Mouse (Mus musculus): Measurements from ENCODE around the gene Ddr1. TPM values are rescaled to one million over a fixed set of nuclear protein-coding genes. Genes with fewer than 3 reads are reported as not detected.
A peak's percentile ranks its signal among the peaks of the same experiment; 100 is the strongest.
"Not testable (repeated sequence)": the region's sequence is repeated elsewhere in the genome, so short reads cannot be mapped to it uniquely, and the experiment has no call there.

Ddr1 gene
- polyA plus RNA-seq, 1 experiment from 2014 or later, result 89.1 TPM

DNA sequence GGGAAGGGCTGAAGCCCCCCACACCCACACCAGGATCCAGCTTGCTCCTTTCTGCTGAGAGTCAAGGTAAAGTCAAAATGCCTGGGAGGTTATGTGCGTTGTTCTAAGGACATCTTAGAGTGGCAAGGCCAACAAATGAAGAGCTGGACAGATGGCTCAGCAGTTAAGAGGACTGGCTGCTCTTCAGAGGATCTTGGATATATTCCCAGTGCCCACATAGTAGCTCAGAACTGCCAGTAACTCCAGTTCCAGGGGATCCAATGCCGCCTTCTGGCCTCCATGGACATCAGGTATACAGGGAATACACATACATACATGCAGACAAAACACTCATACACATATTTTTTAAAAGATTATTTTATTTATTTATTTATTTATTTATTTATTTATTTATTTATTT, 29.0 kb upstream of the Ddr1 start:
- Histone ChIP-seq H3K4me2 (ENCODE audit: low read length) (no peak overlapping the region), H3K27me3 (ENCODE audit: insufficient read depth, low read length) (no peaks in the 10 kb centered on the region), H3K4me1 (replicated peaks; ENCODE audit: insufficient read depth, low read length) (0 out of 2 replicates have a peak, but pooled peaks cover 8% of the 10 kb centered on the region), H3K9me3 (replicated peaks; ENCODE audit: low read length) (no peaks in the 10 kb centered on the region), H3K27ac (no peak overlapping the region), H3K9ac (ENCODE audit: low read depth, low read length) (no peak overlapping the region), H3K4me3 (replicated peaks; ENCODE audit: low read depth, low read length) (no peak overlapping the region), H3K36me3 (ENCODE audit: insufficient read depth, low read length) (no peaks in the 10 kb centered on the region)
- DNase-seq (ENCODE audit: low spot score) (no peak), ATAC-seq (replicated peaks; ENCODE audit: low FRiP score, low read depth) (no peak)
- TF ChIP-seq CTCF (IDR thresholded peaks at IDR 0.05; ENCODE audit: low read depth), result no peak
- 91% methylated on average over 2 of the region's 2 CpGs for WGBS

DNA sequence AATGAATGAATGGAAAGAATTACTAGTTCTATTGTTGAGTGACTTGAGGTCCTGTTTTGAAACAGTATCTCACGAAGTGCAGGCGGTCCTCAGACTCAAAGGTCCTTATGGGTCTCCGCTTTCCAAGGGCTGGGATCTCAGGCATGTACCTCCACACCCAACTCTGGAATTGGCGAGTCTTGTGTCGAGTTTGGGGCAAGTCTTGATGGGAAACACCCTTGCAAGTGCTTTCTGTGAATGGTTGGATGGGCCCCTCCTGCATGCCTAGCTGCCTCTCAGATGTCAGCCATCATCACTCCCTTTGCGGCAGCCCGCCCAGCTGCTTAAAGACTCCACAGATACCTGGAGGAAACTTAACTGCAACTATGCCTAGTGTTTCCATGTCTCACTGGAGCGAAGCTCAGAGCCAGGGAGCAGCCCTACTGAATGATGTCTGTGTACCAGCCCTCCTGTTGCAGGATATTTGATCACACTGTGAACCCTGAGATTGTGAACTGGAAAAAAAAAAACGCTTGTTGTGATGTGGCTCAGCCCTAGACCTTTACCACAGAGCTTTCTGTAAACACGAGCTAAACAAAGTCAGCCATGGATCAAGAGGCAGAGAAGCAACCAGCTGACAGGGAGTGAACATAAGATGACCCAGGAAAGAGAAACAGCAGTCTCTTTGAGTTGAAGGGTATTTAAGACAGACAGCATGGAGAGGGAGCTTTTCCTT, 27.2 kb upstream of the Ddr1 start:
- H3K9ac ChIP-seq (ENCODE audit: low read depth, low read length), result no peak overlapping the region
- H3K27ac ChIP-seq, result no peak overlapping the region
- H3K4me1 ChIP-seq (replicated peaks; ENCODE audit: insufficient read depth, low read length), result 0 out of 2 replicates have a peak, but pooled peaks cover 5% of the 10 kb centered on the region
- WGBS, result 38% methylated on average over 10 of the region's 10 CpGs
- no peak for DNase-seq (ENCODE audit: low spot score)
- no peak for TF ChIP-seq CTCF (IDR thresholded peaks at IDR 0.05; ENCODE audit: low read depth)
- H3K36me3 ChIP-seq (ENCODE audit: insufficient read depth, low read length), result no peaks in the 10 kb centered on the region
- no peaks in the 10 kb centered on the region for H3K9me3 ChIP-seq (replicated peaks; ENCODE audit: low read length)
- ATAC-seq (replicated peaks; ENCODE audit: low FRiP score, low read depth), result no peak
- H3K4me2 ChIP-seq (ENCODE audit: low read length), result no peak overlapping the region
- H3K27me3 ChIP-seq (ENCODE audit: insufficient read depth, low read length), result no peaks in the 10 kb centered on the region
- H3K4me3 ChIP-seq (replicated peaks; ENCODE audit: low read depth, low read length), result no peak overlapping the region

DNA sequence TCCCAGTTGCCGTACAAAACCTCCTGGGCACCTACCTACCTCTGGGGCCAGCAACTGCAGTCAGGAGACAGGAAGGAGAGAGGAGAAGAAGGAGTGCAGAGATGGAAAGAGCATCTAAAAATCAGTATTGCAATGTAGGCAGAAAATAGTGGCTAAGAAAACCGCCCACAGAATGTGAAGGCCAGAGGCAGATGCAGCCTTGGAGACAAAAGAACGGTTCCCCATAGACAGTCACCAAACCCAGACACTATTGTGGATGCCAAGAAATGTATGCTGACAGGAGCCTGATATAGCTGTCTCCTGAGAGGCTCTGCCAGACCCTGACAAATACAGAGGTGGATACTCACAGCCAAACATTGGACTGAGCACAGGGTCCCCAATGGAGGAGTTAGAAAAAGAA, 25.7 kb upstream of the Ddr1 start:
- ATAC-seq (replicated peaks; ENCODE audit: low FRiP score, low read depth); H3K9me3 ChIP-seq (replicated peaks; ENCODE audit: low read length); H3K4me3 ChIP-seq (replicated peaks; ENCODE audit: low read depth, low read length); DNase-seq (ENCODE audit: low spot score); H3K36me3 ChIP-seq (ENCODE audit: insufficient read depth, low read length); H3K9ac ChIP-seq (ENCODE audit: low read depth, low read length); H3K27ac ChIP-seq; H3K27me3 ChIP-seq (ENCODE audit: insufficient read depth, low read length); H3K4me2 ChIP-seq (ENCODE audit: low read length); H3K4me1 ChIP-seq (replicated peaks; ENCODE audit: insufficient read depth, low read length): not testable (repeated sequence)
- WGBS, result 81% methylated on average over 3 of the region's 3 CpGs

DNA sequence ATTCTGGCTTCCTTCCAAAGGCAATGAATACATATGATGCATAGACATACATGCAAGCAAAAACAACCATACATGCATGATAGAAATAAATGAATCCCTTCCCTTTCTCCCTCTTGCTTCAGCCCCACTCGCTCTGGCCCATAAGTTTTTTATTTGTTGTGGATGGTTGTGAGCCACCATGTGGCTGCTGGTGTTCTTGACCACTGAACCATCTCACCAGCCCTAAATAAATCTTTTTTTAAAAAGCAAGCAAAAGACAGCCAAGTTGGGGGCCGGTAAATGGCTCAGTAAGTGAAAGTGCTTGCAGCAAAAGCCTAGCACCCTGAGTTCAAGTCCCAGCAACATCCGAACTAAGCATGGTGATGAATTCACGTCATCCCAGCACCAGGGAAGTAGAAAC, 24.4 kb upstream of the Ddr1 start:
- 64% methylated on average over 4 of the region's 4 CpGs for WGBS
- no peak overlapping the region for H3K4me3 ChIP-seq (replicated peaks; ENCODE audit: low read depth, low read length)
- no peak for ATAC-seq (replicated peaks; ENCODE audit: low FRiP score, low read depth)

DNA sequence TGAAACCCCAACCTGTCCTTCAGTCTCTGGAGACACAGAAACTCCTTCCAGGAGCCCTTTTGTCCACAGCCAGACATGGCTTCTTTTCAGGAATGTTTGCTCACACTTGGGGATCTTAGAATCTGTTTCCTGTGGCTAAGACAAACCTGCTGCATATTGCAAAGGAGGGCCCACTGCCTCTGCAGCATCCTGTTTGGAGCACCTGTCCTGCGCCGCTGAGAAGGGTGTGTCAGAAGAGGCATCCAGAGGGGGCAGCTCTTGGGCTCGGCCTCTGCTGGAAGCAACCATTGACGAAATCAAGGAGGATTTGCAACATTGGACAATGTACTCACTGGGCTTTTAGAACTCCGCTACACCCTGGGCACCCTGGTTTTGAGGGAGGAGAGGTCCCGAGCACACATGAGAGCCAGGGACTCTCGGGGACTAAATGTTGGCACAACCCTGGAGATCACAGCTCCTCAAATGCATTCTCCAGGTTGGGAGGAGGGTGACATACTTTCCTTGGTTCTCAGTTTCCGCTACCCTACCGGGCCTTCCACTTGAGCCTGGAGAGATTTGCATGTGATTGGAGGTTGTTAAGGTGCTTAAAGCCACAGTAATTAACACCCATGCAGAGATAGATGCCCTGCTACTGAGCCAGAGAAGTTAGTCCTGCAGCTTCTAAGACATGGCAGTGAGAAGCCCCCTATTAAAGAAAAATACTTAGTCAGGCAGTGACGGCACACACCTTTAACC, 23.2 kb upstream of the Ddr1 start:
- Histone ChIP-seq H3K4me1 (replicated peaks; ENCODE audit: insufficient read depth, low read length) (0 out of 2 replicates have a peak, but pooled peaks cover 9% of the 10 kb centered on the region), H3K4me2 (ENCODE audit: low read length) (no peak overlapping the region), H3K27me3 (ENCODE audit: insufficient read depth, low read length) (no peaks in the 10 kb centered on the region), H3K9me3 (replicated peaks; ENCODE audit: low read length) (no peaks in the 10 kb centered on the region), H3K9ac (ENCODE audit: low read depth, low read length) (no peak overlapping the region), H3K4me3 (replicated peaks; ENCODE audit: low read depth, low read length) (no peak overlapping the region), H3K36me3 (ENCODE audit: insufficient read depth, low read length) (no peaks in the 10 kb centered on the region), H3K27ac (no peak overlapping the region)
- DNase-seq (ENCODE audit: low spot score), result no peak
- ATAC-seq (replicated peaks; ENCODE audit: low FRiP score, low read depth), result no peak
- 47% methylated on average over 10 of the region's 10 CpGs for WGBS
- no peak for TF ChIP-seq CTCF (IDR thresholded peaks at IDR 0.05; ENCODE audit: low read depth)

More for the DNA sequence above, 24.4 kb upstream of the Ddr1 start:
- Histone ChIP-seq H3K9me3 (replicated peaks; ENCODE audit: low read length) (no peaks in the 10 kb centered on the region), H3K4me2 (ENCODE audit: low read length) (no peak overlapping the region), H3K27ac (no peak overlapping the region), H3K4me1 (replicated peaks; ENCODE audit: insufficient read depth, low read length) (0 out of 2 replicates have a peak, but pooled peaks cover 9% of the 10 kb centered on the region), H3K36me3 (ENCODE audit: insufficient read depth, low read length) (no peaks in the 10 kb centered on the region), H3K9ac (ENCODE audit: low read depth, low read length) (no peak overlapping the region), H3K27me3 (ENCODE audit: insufficient read depth, low read length) (no peaks in the 10 kb centered on the region)
- DNase-seq (ENCODE audit: low spot score), result no peak
- peak; percentile 25 for TF ChIP-seq CTCF (IDR thresholded peaks at IDR 0.05; ENCODE audit: low read depth)

DNA sequence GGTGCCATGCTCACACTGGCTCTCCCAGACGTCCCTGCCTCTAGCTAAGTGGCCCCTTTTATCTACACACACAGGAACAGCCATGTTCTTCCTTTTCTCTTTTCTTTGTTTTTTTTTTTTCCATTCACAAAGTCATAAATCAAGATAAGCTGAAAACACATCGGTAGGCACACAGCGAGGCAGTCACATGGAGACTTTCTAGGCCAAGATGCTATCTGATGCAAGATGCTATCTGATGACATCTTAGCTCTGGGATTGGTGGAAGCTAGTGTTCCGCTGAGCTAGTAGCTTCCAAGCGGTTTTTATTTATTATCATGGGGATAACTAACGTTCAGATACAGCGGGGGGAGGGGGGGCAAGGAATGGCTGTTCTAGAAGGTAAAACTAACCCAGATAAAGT, 22.6 kb upstream of the Ddr1 start:
- 28% methylated on average over 7 of the region's 7 CpGs for WGBS
- Histone ChIP-seq H3K9ac (ENCODE audit: low read depth, low read length) (no peak overlapping the region), H3K4me3 (replicated peaks; ENCODE audit: low read depth, low read length) (no peak overlapping the region), H3K9me3 (replicated peaks; ENCODE audit: low read length) (no peaks in the 10 kb centered on the region), H3K27ac (no peak overlapping the region), H3K4me1 (replicated peaks; ENCODE audit: insufficient read depth, low read length) (0 out of 2 replicates have a peak, but pooled peaks cover 11% of the 10 kb centered on the region), H3K27me3 (ENCODE audit: insufficient read depth, low read length) (no peaks in the 10 kb centered on the region), H3K36me3 (ENCODE audit: insufficient read depth, low read length) (no peaks in the 10 kb centered on the region), H3K4me2 (ENCODE audit: low read length) (no peak overlapping the region)
- ATAC-seq (replicated peaks; ENCODE audit: low FRiP score, low read depth) (no peak), DNase-seq (ENCODE audit: low spot score) (no peak)
- TF ChIP-seq CTCF (IDR thresholded peaks at IDR 0.05; ENCODE audit: low read depth), result no peak
